Mouse (Mus musculus) ES-E14 (cell line): Measurements from ENCODE around the gene Etv6. TPM values are rescaled to one million over a fixed set of nuclear protein-coding genes. Genes with fewer than 3 reads are reported as not detected.

ENCODE experiments used
- DNase-seq: peaks from one replicate; pipeline ENCODE4 v3.0.0-alpha.2; 2013; ENCODE audit warnings: low read depth, low spot score
- H3K27ac ChIP-seq: 2 replicates; pipeline ENCODE4 v1.5.1; 2012; ENCODE audit warnings: low read depth, mild to moderate bottlenecking, low read length, moderate library complexity, mixed read lengths; ENCODE audit not compliant: poor library complexity, insufficient read depth, severe bottlenecking
- H3K36me3 ChIP-seq: 2 replicates; pipeline ENCODE4 v1.6.1; 2012; ENCODE audit warnings: mild to moderate bottlenecking, low read length, moderate library complexity, mixed read lengths; ENCODE audit not compliant: control insufficient read depth, poor library complexity, insufficient read depth, severe bottlenecking
- H3K4me1 ChIP-seq, 2 experiments: fragments of 150-350 bp in 1 of 2; sonication (generic) in 1 of 2; 2 replicates each; pipeline ENCODE4 v1.6.1; 2012; ENCODE audit warnings: low read length in 2 of 2, mild to moderate bottlenecking in 1 of 2, mixed read lengths in 1 of 2; ENCODE audit not compliant: control insufficient read depth in 2 of 2, insufficient read depth in 2 of 2, poor library complexity in 1 of 2
- H3K4me3 ChIP-seq, 2 experiments: fragments of 150-350 bp in 1 of 2; sonication (generic) in 1 of 2; 2 replicates each; pipeline ENCODE4 v1.5.1; 2012; ENCODE audit warnings: low read length in 2 of 2, low read depth in 1 of 2, mild to moderate bottlenecking in 1 of 2, mixed read lengths in 1 of 2; ENCODE audit not compliant: insufficient read depth in 1 of 2, poor library complexity in 1 of 2, severe bottlenecking in 1 of 2
- H3K9ac ChIP-seq: 2 replicates; pipeline ENCODE4 v1.6.1; 2012; ENCODE audit warnings: low read depth, mild to moderate bottlenecking, low read length, mixed read lengths; ENCODE audit not compliant: poor library complexity, insufficient read depth, severe bottlenecking
- H3K9me3 ChIP-seq: fragments of 150-350 bp; sonication (generic); 2 replicates; pipeline ENCODE4 v1.6.1; 2012; ENCODE audit warnings: low read depth, mild to moderate bottlenecking, low read length; ENCODE audit not compliant: control insufficient read depth, insufficient read depth
- CHD2 ChIP-seq: IDR thresholded peaks from 2 replicates; pipeline ENCODE4 v1.6.1; 2014; ENCODE audit warnings: mild to moderate bottlenecking, low read depth, low read length, inconsistent platforms
- HCFC1 ChIP-seq: IDR thresholded peaks from 2 replicates; pipeline ENCODE4 v1.6.1; 2012; ENCODE audit warnings: low read length, inconsistent platforms, borderline replicate concordance; ENCODE audit not compliant: insufficient read depth
- MAFK ChIP-seq: IDR thresholded peaks from 2 replicates; pipeline ENCODE4 v1.6.1; 2014; ENCODE audit warnings: mild to moderate bottlenecking, low read depth, low read length, inconsistent platforms; ENCODE audit not compliant: insufficient read depth
- ZC3H11A ChIP-seq: IDR thresholded peaks from 2 replicates; pipeline ENCODE4 v1.6.1; 2012; ENCODE audit warnings: low read depth, mild to moderate bottlenecking, inconsistent platforms, low read length, borderline replicate concordance
- ZNF384 ChIP-seq: IDR thresholded peaks from 2 replicates; pipeline ENCODE4 v1.6.1; 2012; ENCODE audit warnings: low read depth, low read length, inconsistent platforms
- in situ Hi-C, 2 experiments: fragments of 600-800 bp; cut with MboI; formaldehyde crosslinking; loops; one replicate each; pipeline ENCODE4 v1.15.1; 2025; ENCODE audit warnings: low sequenced_read_pairs in 2 of 2, inconsistent platforms in 1 of 2; ENCODE audit not compliant: unreplicated experiment in 2 of 2
- total RNA-seq: library from RNA; depleted of rRNA; stranded (reverse); fragments of 300-350 nt; gene quantifications from 2 replicates; pipeline ENCODE4 v1.2.3, GENCODE M21; 2012

Gene Etv6
- total RNA-seq, 1 experiment = 11.8 TPM

DNA sequence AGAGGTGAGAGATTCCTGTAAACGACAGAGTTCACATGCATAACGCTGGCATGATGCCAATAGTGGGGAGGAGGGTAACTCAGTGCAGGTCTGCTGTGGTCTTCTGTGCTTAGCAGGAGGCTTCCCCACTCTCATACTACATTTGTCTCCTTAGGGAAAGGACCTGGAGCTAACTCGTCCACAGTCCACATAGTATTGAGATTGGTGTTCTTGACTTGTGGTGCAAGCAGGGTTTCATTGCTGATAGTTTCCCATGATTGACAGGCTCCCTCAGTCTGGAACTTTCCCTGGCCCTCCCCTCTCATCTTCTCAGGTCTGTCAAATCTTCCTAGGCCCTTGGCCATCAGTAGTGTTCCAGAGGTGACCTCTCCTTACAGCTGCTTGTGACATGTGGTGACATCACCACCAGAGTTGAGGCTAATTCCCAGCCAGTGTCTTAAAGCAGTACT is 108.2 kb downstream of the Etv6 start:
- in situ Hi-C loops = no loop called here
- no peak overlapping the region for H3K4me3 ChIP-seq
- H3K4me1 ChIP-seq = peaks cover 0 to 5% of the 10 kb centered on the region in 2 experiments; a peak in 1 of 4 replicates
- H3K36me3 ChIP-seq = no peaks in the 10 kb centered on the region; the same call in 1 of the 2 replicates
- TF ChIP-seq CHD2 = no peak
- TF ChIP-seq ZC3H11A = no peak
- no peak for TF ChIP-seq HCFC1
- no peak for TF ChIP-seq MAFK
- TF ChIP-seq ZNF384 = no peak
- no peak overlapping the region for H3K27ac ChIP-seq
- no peaks in the 10 kb centered on the region for H3K9me3 ChIP-seq
- DNase-seq = no peak
- H3K9ac ChIP-seq = no peak overlapping the region

DNA sequence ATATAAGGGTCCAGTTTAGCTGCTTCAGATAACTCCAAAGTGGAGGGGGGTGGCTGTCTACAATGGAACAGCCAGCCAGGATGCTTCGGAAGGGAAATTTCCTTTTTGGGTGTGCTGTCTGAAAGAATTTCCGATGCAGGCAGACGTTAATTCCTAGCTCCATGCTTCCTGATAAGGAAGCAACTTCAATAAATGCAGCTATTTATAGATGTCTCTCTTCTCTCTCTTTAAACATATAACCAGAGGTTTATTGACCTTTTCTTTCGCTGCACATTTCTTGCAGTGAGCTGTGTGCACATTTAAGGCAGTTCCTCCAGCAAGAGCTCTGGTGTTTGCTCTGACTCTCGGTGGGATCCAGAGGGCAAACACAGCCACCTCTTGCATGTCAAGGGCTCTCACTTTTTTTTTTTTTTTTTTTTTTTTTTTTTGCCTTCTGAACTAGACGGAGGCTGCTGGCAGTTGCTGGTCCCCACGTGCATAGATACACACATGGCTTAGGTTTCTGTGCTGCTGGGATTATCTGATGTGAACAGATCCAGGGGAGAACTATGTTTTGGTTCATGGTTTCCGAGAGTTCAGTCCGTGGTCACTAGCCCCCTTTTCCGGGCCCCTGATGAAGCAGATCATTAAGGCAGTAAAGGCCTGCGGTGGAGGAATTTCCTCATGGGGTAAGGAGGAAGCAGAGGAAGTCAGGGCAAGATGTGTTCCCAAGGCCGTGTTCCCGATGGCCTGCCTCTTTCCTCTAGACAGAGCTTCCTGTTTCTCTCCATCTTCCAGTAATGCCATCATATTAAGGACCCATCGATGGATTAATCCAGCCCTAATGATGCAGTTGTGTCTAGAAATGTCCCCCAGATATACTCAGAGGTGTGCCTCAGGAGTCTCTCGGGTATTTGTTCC is 109.0 kb downstream of the Etv6 start:
- TF ChIP-seq MAFK (no peak), HCFC1 (no peak), ZC3H11A (no peak), ZNF384 (no peak), CHD2 (no peak)
- no peak overlapping the region for H3K27ac ChIP-seq

DNA sequence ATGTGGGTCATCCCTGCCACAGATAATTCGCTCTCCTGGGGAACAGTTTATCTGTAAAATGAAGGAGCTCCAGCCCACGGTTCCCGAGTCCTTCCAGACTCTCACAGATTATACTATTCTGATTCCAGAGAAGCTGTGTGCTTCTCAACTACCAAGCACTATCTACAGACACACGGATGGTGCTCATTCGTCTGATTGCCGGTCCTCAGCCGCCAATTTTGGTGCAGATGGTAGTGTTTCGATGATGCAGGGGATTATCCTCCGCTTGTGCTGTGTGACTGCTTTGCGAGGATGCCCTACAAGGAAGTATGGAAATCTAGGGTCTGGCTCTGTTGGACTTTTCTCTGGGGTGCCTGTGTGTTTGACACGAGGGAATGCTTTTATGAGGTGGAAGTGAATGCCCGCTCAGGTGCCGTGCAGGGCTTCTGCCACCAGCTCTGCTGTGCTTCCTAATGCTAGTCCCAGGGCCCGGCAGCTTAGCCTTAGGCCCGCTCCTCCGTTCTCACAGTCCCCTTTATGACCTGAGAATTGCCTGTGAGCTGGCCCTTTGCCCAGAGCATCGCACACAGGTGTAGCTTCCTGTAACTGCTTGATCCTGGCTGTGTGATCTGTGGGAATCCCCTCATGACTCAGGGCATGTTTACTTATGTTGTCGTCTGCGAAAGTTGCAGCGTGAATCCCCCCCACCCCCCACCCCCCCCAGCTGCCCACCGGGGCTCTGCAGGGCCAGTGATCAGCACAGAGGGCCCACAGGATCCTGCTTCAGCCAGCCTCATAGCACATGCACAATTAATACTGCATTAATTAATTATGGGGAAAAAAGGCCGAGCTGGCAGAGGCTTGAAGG is 112.3 kb downstream of the Etv6 start:
- in situ Hi-C loops = no loop called here
- TF ChIP-seq ZC3H11A = no peak
- no peak for TF ChIP-seq CHD2
- no peak for TF ChIP-seq ZNF384
- TF ChIP-seq HCFC1 = no peak
- no peak for TF ChIP-seq MAFK
- H3K4me1 ChIP-seq = no peaks in the 10 kb centered on the region
- H3K36me3 ChIP-seq = no peaks in the 10 kb centered on the region; the same call in 1 of the 2 replicates
- DNase-seq = no peak
- H3K9ac ChIP-seq = no peak overlapping the region
- no peak overlapping the region for H3K4me3 ChIP-seq
- no peaks in the 10 kb centered on the region for H3K9me3 ChIP-seq
- H3K27ac ChIP-seq = no peak overlapping the region

More for the DNA sequence above, 109.0 kb downstream of the Etv6 start:
- in situ Hi-C loops = no loop called here
- no peak for DNase-seq
- Histone ChIP-seq H3K36me3 (no peaks in the 10 kb centered on the region; the same call in 1 of the 2 replicates), H3K9ac (no peak overlapping the region), H3K4me1 (peaks cover 0 to 5% of the 10 kb centered on the region in 2 experiments; a peak in 1 of 4 replicates), H3K4me3 (no peak overlapping the region), H3K9me3 (no peaks in the 10 kb centered on the region)

DNA sequence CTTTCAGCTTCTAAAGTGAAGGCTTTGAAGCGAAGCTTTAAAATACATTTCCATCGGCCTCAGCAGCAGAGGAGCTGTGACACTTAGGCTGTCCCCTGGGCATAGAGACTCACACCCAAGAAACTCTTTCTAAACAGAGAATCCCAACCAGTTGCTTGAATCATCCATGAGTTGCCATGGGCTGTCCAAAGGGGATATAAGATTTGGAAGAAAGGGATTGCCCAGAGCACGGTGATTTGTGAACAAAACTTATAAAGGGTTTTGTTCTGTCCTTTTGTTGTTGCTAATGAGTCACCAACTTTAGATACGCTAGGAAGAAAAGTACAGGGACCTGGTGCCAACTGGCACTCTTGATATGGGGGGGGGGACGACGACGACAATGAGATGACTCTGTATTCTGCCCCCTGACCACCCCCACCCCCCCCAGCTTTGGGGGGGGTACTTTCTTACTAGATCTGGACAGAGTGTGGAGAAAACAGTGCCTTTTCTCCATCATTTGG is 113.0 kb downstream of the Etv6 start:
- Histone ChIP-seq H3K9me3 (no peaks in the 10 kb centered on the region), H3K36me3 (no peaks in the 10 kb centered on the region; the same call in 1 of the 2 replicates), H3K4me3 (no peak overlapping the region), H3K9ac (no peak overlapping the region), H3K27ac (no peak overlapping the region), H3K4me1 (no peaks in the 10 kb centered on the region)
- TF ChIP-seq CHD2 (no peak), MAFK (no peak), ZC3H11A (no peak), ZNF384 (no peak), HCFC1 (no peak)
- DNase-seq = no peak
- in situ Hi-C loops = no loop called here
